Mouse (Mus musculus): ENCODE data around the gene Pcbp2. TPM values are rescaled to one million over a fixed set of nuclear protein-coding genes. Genes with fewer than 3 reads are reported as not detected.

Gene Pcbp2
- polyA plus RNA-seq, 1 experiment from 2014 or later: 140 TPM

DNA sequence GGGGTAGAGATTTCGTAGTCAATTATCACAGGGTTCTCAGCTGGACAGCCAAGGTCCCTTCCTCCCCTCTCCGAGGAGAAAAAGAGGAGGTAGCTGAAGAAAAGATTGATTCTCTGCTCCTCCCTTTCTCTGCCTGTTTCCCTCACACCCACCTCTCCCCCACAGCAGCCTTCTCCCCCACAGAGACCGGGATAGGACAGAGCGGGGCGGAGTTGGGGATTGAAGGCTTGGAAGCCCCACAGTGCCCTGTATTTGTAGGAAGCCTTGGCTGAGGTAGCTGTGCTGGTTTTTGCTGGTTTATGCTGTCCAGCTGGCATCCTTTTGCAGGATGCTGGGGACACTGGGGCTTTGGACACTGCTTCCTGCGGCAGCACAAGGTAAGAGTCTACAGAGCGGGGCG, 25.2 kb upstream of the Pcbp2 start, which contains the start of gene Amhr2:
Gene Amhr2 (plus strand): TSS at position 222 of the 400 bp plus-strand sequence.
- H3K27ac ChIP-seq (ENCODE audit: low read length): no peak within 1 kb of the TSS
- no peak for ATAC-seq (replicated peaks; ENCODE audit: extremely low read depth, insufficient read depth, low FRiP score)
- H3K4me3 ChIP-seq (ENCODE audit: low read length): no peak within 1 kb of the TSS
- H3K36me3 ChIP-seq (ENCODE audit: control insufficient read depth, insufficient read depth): no peaks in the 10 kb centered on the region
- no peaks in the 10 kb centered on the region for H3K27me3 ChIP-seq (ENCODE audit: control insufficient read depth, insufficient read depth, low read length)
- 65% methylated on average over 8 of the region's 8 CpGs for WGBS
- H3K4me1 ChIP-seq (ENCODE audit: control insufficient read depth, insufficient read depth, low read length): peaks cover 3% of the 10 kb centered on the region; the same call in 1 of the 2 replicates
- H3K9ac ChIP-seq (ENCODE audit: low read length): no peak within 1 kb of the TSS
- no peak within 1 kb of the TSS for H3K4me2 ChIP-seq (ENCODE audit: low read depth, low read length)
- no peaks in the 10 kb centered on the region for H3K9me3 ChIP-seq (replicated peaks; ENCODE audit: control insufficient read depth, low read length)

GRCm38 (mm10) chr15:102446448-102446847, 23.9 kb upstream of the Pcbp2 start:
- Histone ChIP-seq H3K4me3 (ENCODE audit: low read length) (no peak overlapping the region), H3K4me2 (ENCODE audit: low read depth, low read length) (no peak overlapping the region)
- WGBS: 18% methylated on average over 6 of the region's 6 CpGs

DNA sequence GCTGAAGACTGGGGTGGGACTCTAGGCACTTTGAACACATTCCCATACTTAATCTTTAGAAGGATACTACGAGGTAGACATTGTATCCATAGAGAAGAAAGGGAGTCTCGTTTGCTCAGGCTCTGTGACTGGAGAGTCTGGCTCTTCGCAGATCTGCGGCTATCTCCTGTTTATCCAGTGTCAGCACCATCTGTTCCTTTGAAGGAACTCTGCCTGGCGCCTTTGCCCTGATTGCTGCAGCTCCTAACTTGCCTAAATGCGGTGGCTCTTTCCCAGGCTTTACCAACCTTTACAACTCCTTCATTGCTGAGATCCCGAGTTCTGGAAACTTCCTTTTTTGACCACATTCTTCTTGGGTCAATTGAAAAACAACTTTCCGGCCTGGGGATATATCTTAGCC, 21.0 kb upstream of the Pcbp2 start:
- H3K4me3 ChIP-seq (ENCODE audit: low read length): no peak overlapping the region
- no peak overlapping the region for H3K9ac ChIP-seq (ENCODE audit: low read length)
- H3K4me1 ChIP-seq (ENCODE audit: control insufficient read depth, insufficient read depth, low read length): peaks cover 3% of the 10 kb centered on the region; the same call in 1 of the 2 replicates
- H3K27ac ChIP-seq (ENCODE audit: low read length): no peak overlapping the region
- no peaks in the 10 kb centered on the region for H3K9me3 ChIP-seq (replicated peaks; ENCODE audit: control insufficient read depth, low read length)
- H3K4me2 ChIP-seq (ENCODE audit: low read depth, low read length): no peak overlapping the region
- WGBS: 42% methylated on average over 8 of the region's 8 CpGs
- no peaks in the 10 kb centered on the region for H3K36me3 ChIP-seq (ENCODE audit: control insufficient read depth, insufficient read depth)
- no peak for ATAC-seq (replicated peaks; ENCODE audit: extremely low read depth, insufficient read depth, low FRiP score)
- H3K27me3 ChIP-seq (ENCODE audit: control insufficient read depth, insufficient read depth, low read length): no peaks in the 10 kb centered on the region

More at GRCm38 (mm10) chr15:102446448-102446847, 23.9 kb upstream of the Pcbp2 start:
- no peaks in the 10 kb centered on the region for H3K9me3 ChIP-seq (replicated peaks; ENCODE audit: control insufficient read depth, low read length)
- H3K27ac ChIP-seq (ENCODE audit: low read length): no peak overlapping the region
- peaks cover 3% of the 10 kb centered on the region; the same call in 1 of the 2 replicates for H3K4me1 ChIP-seq (ENCODE audit: control insufficient read depth, insufficient read depth, low read length)
- no peaks in the 10 kb centered on the region for H3K27me3 ChIP-seq (ENCODE audit: control insufficient read depth, insufficient read depth, low read length)
- no peak overlapping the region for H3K9ac ChIP-seq (ENCODE audit: low read length)
- no peaks in the 10 kb centered on the region for H3K36me3 ChIP-seq (ENCODE audit: control insufficient read depth, insufficient read depth)
- ATAC-seq (replicated peaks; ENCODE audit: extremely low read depth, insufficient read depth, low FRiP score): no peak

- Histone ChIP-seq H3K9ac (ENCODE audit: low read length) (no peak overlapping the region), H3K27ac (ENCODE audit: low read length) (no peak overlapping the region), H3K27me3 (ENCODE audit: control insufficient read depth, insufficient read depth, low read length) (no peaks in the 10 kb centered on the region), H3K9me3 (replicated peaks; ENCODE audit: control insufficient read depth, low read length) (no peaks in the 10 kb centered on the region), H3K4me3 (ENCODE audit: low read length) (no peak overlapping the region), H3K36me3 (ENCODE audit: control insufficient read depth, insufficient read depth) (no peaks in the 10 kb centered on the region), H3K4me2 (ENCODE audit: low read depth, low read length) (peak overlapping the region; percentile 10; the same call in 1 of the 2 replicates), H3K4me1 (ENCODE audit: control insufficient read depth, insufficient read depth, low read length) (peaks cover 3% of the 10 kb centered on the region; the same call in 1 of the 2 replicates)
- WGBS: 42% methylated on average over 7 of the region's 7 CpGs
- no peak for ATAC-seq (replicated peaks; ENCODE audit: extremely low read depth, insufficient read depth, low FRiP score)
Measured at GRCm38 (mm10) chr15:102450928-102451327, 19.4 kb upstream of the Pcbp2 start.

GRCm38 (mm10) chr15:102451666-102452430, 18.5 kb upstream of the Pcbp2 start:
- WGBS: 66% methylated on average over 26 of the region's 26 CpGs
- H3K36me3 ChIP-seq (ENCODE audit: control insufficient read depth, insufficient read depth): no peaks in the 10 kb centered on the region
- H3K27ac ChIP-seq (ENCODE audit: low read length): no peak overlapping the region
- H3K9ac ChIP-seq (ENCODE audit: low read length): no peak overlapping the region
- no peak for ATAC-seq (replicated peaks; ENCODE audit: extremely low read depth, insufficient read depth, low FRiP score)
- H3K9me3 ChIP-seq (replicated peaks; ENCODE audit: control insufficient read depth, low read length): no peaks in the 10 kb centered on the region
- H3K4me2 ChIP-seq (ENCODE audit: low read depth, low read length): no peak overlapping the region
- no peak overlapping the region for H3K4me3 ChIP-seq (ENCODE audit: low read length)
- no peaks in the 10 kb centered on the region for H3K4me1 ChIP-seq (ENCODE audit: control insufficient read depth, insufficient read depth, low read length)
- no peaks in the 10 kb centered on the region for H3K27me3 ChIP-seq (ENCODE audit: control insufficient read depth, insufficient read depth, low read length)

DNA sequence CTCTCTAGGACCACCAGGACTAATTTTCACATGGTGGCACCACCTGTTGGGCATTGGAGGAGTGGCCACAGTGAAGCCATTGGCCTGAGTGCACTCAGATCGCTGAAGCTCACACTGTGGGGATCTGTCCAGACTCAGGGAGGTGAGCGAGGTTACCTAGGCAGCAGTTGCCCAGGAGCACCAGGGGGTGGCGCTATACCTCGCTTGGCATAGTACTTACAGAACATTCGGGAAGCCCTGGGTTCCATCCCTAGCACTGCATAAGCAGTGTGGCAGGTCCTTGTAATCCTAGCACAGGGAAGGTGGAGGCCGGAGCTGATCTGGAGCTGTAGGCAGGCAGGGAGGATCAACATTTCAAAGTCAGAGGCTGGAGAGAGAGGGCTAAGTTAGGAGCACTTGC, 14.3 kb upstream of the Pcbp2 start:
- H3K4me1 ChIP-seq (ENCODE audit: control insufficient read depth, insufficient read depth, low read length): peaks cover 17% of the 10 kb centered on the region
- no peaks in the 10 kb centered on the region for H3K9me3 ChIP-seq (replicated peaks; ENCODE audit: control insufficient read depth, low read length)
- no peak for ATAC-seq (replicated peaks; ENCODE audit: extremely low read depth, insufficient read depth, low FRiP score)
- H3K9ac ChIP-seq (ENCODE audit: low read length): no peak overlapping the region
- no peak overlapping the region for H3K27ac ChIP-seq (ENCODE audit: low read length)
- no peak overlapping the region for H3K4me3 ChIP-seq (ENCODE audit: low read length)
- no peaks in the 10 kb centered on the region for H3K36me3 ChIP-seq (ENCODE audit: control insufficient read depth, insufficient read depth)
- no peak overlapping the region for H3K4me2 ChIP-seq (ENCODE audit: low read depth, low read length)
- H3K27me3 ChIP-seq (ENCODE audit: control insufficient read depth, insufficient read depth, low read length): no peaks in the 10 kb centered on the region
- 33% methylated on average over 6 of the region's 6 CpGs for WGBS

DNA sequence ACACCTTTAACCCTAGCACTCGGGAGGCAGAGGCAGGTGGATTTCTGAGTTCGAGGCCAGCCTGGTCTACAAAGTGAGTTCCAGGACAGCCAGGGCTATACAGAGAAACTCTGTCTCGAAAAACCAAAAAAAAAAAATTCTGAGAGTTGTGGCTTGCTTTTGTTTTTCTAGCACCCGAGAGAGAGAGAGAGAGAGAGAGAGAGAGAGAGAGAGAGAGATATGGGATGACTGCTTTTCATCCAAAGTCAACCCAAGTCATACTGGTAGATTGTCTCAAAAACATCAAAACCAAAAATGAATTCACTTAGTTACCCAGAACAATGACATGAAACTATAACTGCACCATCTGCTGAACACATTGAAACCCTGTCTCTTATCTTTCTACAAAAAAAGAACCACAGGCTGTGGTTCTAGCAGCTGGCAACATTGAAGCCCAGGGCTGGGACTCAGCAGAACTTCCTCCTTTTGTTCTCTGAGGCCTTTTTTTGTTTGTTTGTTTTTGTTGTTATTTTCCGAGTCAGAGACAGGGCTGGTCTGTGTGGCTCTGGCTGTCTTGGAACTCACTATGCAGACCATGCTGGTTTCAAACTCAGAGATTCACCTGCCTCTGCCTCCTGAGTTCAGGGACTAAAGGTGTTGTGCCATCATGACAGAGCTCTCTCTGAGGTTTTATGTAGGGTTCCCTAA, 12.1 kb upstream of the Pcbp2 start:
- WGBS: 58% methylated on average over 5 of the region's 5 CpGs
- Histone ChIP-seq H3K36me3 (ENCODE audit: control insufficient read depth, insufficient read depth) (peaks cover 4% of the 10 kb centered on the region), H3K27me3 (ENCODE audit: control insufficient read depth, insufficient read depth, low read length) (no peaks in the 10 kb centered on the region), H3K4me1 (ENCODE audit: control insufficient read depth, insufficient read depth, low read length) (peaks cover 18% of the 10 kb centered on the region), H3K4me2 (ENCODE audit: low read depth, low read length) (peak overlapping the region; percentile 79), H3K4me3 (ENCODE audit: low read length) (peak overlapping the region; percentile 66), H3K27ac (ENCODE audit: low read length) (peak overlapping the region; percentile 73), H3K9ac (ENCODE audit: low read length) (no peak overlapping the region; the same call in 1 of the 2 replicates), H3K9me3 (replicated peaks; ENCODE audit: control insufficient read depth, low read length) (no peaks in the 10 kb centered on the region)
- no peak for ATAC-seq (replicated peaks; ENCODE audit: extremely low read depth, insufficient read depth, low FRiP score)

GRCm38 (mm10) chr15:102458904-102459317, 11.4 kb upstream of the Pcbp2 start, which contains the start of gene Prr13:
TSS of gene Prr13 (plus strand) at chr15:102459028.
- H3K9ac ChIP-seq (ENCODE audit: low read length): peak within 1 kb of the TSS; percentile 74
- peak within 1 kb of the TSS; percentile 73 for H3K27ac ChIP-seq (ENCODE audit: low read length)
- no peaks in the 10 kb centered on the region for H3K9me3 ChIP-seq (replicated peaks; ENCODE audit: control insufficient read depth, low read length)
- under 1% methylated on average over 19 of the region's 19 CpGs for WGBS
- ATAC-seq (replicated peaks; ENCODE audit: extremely low read depth, insufficient read depth, low FRiP score): peak; percentile 90
- H3K4me2 ChIP-seq (ENCODE audit: low read depth, low read length): peak within 1 kb of the TSS; percentile 79
- H3K4me3 ChIP-seq (ENCODE audit: low read length): peak within 1 kb of the TSS; percentile 66
- no peaks in the 10 kb centered on the region for H3K27me3 ChIP-seq (ENCODE audit: control insufficient read depth, insufficient read depth, low read length)
- H3K36me3 ChIP-seq (ENCODE audit: control insufficient read depth, insufficient read depth): peaks cover 4% of the 10 kb centered on the region
- peaks cover 18% of the 10 kb centered on the region for H3K4me1 ChIP-seq (ENCODE audit: control insufficient read depth, insufficient read depth, low read length)

DNA sequence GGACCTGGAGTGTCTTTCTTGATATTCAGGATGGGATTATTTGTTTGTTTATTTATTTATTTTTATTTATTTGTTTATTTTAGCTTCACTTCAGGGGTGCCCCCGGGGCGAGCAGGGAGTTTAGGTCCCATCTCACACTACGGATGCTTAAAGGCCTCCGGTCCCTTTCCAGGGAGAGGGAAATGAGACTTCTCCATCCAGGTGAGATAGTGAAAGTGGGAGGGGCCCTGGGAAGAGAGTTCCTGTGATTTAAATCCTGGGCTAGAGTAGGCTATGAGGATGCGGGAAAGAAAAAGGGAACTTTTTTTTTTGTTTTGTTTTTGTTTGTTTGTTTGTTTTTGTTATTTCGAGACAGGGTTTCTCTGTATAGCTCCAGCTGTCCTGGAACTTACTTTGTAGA, 11.0 kb upstream of the Pcbp2 start:
- WGBS: 33% methylated on average over 6 of the region's 6 CpGs
- Histone ChIP-seq H3K36me3 (ENCODE audit: control insufficient read depth, insufficient read depth) (peaks cover 4% of the 10 kb centered on the region), H3K27ac (ENCODE audit: low read length) (peak overlapping the region; percentile 73; the same call in 1 of the 2 replicates), H3K4me3 (ENCODE audit: low read length) (peak overlapping the region; percentile 66), H3K9ac (ENCODE audit: low read length) (peak overlapping the region; percentile 74), H3K4me1 (ENCODE audit: control insufficient read depth, insufficient read depth, low read length) (peaks cover 18% of the 10 kb centered on the region), H3K4me2 (ENCODE audit: low read depth, low read length) (peak overlapping the region; percentile 79), H3K27me3 (ENCODE audit: control insufficient read depth, insufficient read depth, low read length) (no peaks in the 10 kb centered on the region), H3K9me3 (replicated peaks; ENCODE audit: control insufficient read depth, low read length) (no peaks in the 10 kb centered on the region)
- ATAC-seq (replicated peaks; ENCODE audit: extremely low read depth, insufficient read depth, low FRiP score): no peak
